Mouse (Mus musculus) hindbrain, embryonic 11.5 days (tissue): Measurements from ENCODE around the gene Itga4. TPM values are rescaled to one million over a fixed set of nuclear protein-coding genes. Genes with fewer than 3 reads are reported as not detected.

Experiments used
- ATAC-seq: fragments of 200-750 bp; cut with Nextera tagmentation; 2 replicates; pipeline ENCODE4 v1.8.0; 2017; ENCODE audit warnings: mild to moderate bottlenecking, moderate TSS enrichment, moderate library complexity; ENCODE audit not compliant: low FRiP score
- DNase-seq: peaks from one replicate; pipeline ENCODE4 v3.0.0-alpha.2; 2015; ENCODE audit warnings: low spot score
- H3K27ac ChIP-seq: fragments of 300-500 bp; sonication (generic); 2 replicates; pipeline ENCODE4 v1.5.1; 2014; ENCODE audit warnings: mild to moderate bottlenecking, low read depth, low read length
- H3K27me3 ChIP-seq: fragments of 300-500 bp; sonication (generic); 2 replicates; pipeline ENCODE4 v1.6.1; 2014; ENCODE audit warnings: mild to moderate bottlenecking, low read length, moderate library complexity, mixed read lengths; ENCODE audit not compliant: control insufficient read depth, insufficient read depth
- H3K36me3 ChIP-seq: fragments of 300-500 bp; sonication (generic); 2 replicates; pipeline ENCODE4 v1.6.1; 2014; ENCODE audit warnings: mild to moderate bottlenecking, low read length, moderate library complexity, mixed read lengths; ENCODE audit not compliant: control insufficient read depth, insufficient read depth
- H3K4me1 ChIP-seq: fragments of 300-500 bp; sonication (generic); replicated peaks from 2 replicates; pipeline ENCODE4 v1.6.1; 2014; ENCODE audit warnings: low read length, mixed read lengths; ENCODE audit not compliant: control insufficient read depth, insufficient read depth
- H3K4me2 ChIP-seq: fragments of 300-500 bp; sonication (generic); replicated peaks from 2 replicates; pipeline ENCODE4 v1.6.1; 2014; ENCODE audit warnings: mild to moderate bottlenecking, low read depth, low read length
- H3K4me3 ChIP-seq: fragments of 300-500 bp; sonication (generic); 2 replicates; pipeline ENCODE4 v1.5.1; 2014; ENCODE audit warnings: low read depth, low read length
- H3K9ac ChIP-seq: fragments of 300-500 bp; sonication (generic); 2 replicates; pipeline ENCODE4 v1.6.1; 2014; ENCODE audit warnings: low read depth, low read length
- H3K9me3 ChIP-seq: fragments of 300-500 bp; sonication (generic); 2 replicates; pipeline ENCODE4 v1.6.1; 2016; ENCODE audit warnings: low read length; ENCODE audit not compliant: control insufficient read depth
- WGBS: fragments of 180-500 bp; shearing (Covaris S2); extraction: QIAGEN DNeasy Blood & Tissue Kit; methylation state at CpG from one replicate; pipeline ENCODE4 v1.1.7; 2014; 5-methylcytosine and 5-hydroxymethylcytosine counted together
- polyA plus RNA-seq: library from polyadenylated mRNA; unstranded; fragments of >200 nt; fragmentation: Nextera tagmentation; extraction: Ambion mirVana; gene quantifications from 2 replicates; pipeline ENCODE4 v1.2.1, GENCODE M21; 2014

Itga4 gene
- polyA plus RNA-seq, 1 experiment from 2014 or later = 9.0 TPM

DNA sequence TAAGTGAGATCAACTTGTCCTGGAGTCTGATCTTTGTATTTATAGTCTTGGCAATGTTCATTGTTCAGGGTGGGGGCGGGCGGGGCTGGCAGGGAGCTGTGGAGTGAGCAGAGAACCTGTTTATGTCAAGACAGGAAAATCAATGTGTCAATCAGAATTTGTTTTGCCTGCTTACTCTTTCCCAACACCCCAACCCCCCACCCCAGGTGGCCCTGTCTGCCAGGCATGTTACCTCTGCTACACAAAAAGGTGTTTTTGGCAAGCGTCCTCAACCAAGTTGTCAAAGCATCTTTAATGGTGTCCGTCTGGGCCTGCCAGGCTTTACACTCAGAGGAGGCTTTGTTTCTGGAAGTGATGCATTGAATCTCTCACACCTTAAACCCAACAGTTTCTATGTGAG is 59.9 kb downstream of the Itga4 start:
- Histone ChIP-seq H3K36me3 (no peaks in the 10 kb centered on the region), H3K9me3 (no peaks in the 10 kb centered on the region), H3K27ac (no peak overlapping the region), H3K4me2 (no peak overlapping the region), H3K27me3 (no peaks in the 10 kb centered on the region), H3K4me3 (no peak overlapping the region), H3K9ac (no peak overlapping the region), H3K4me1 (no peaks in the 10 kb centered on the region)
- ATAC-seq = no peak
- no peak for DNase-seq
- 83% methylated on average over 4 of the region's 4 CpGs for WGBS

DNA sequence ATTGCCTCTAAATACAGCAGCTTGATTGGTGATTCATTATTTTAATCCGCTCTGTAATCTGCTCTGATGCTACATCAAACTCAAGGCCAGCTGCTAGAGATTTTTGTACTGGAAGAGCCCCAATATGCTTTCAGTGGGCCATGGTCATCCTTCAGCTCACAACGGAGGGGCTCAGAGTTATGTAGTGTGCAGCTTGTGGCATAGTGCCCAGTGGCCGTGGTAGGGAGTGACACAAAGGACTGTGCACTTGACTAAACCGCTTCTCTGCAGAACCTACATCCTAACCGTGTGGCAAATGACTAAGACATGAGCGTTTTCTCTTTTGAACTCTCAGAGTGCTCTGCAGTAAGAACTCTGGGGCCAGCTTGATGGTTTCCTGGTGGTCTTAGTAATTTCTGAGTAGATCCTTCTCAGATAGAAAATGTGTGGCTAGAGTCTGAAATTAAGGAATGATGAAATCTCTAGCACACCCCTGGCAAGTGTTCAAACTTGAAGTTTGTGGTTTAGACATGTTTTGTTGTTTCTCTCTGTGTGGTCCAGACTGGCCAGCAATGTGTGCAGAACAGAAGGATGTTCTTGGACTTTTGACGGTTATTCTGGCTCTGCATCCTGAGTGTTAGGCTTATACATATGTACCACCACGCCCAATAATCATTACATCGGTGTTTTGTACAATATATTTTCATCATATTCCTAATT is 61.1 kb downstream of the Itga4 start:
- Histone ChIP-seq H3K4me2 (no peak overlapping the region), H3K9me3 (no peaks in the 10 kb centered on the region), H3K4me3 (no peak overlapping the region), H3K36me3 (no peaks in the 10 kb centered on the region), H3K4me1 (no peaks in the 10 kb centered on the region), H3K27me3 (no peaks in the 10 kb centered on the region), H3K9ac (no peak overlapping the region), H3K27ac (no peak overlapping the region)
- ATAC-seq (no peak), DNase-seq (no peak)
- WGBS = 95% methylated on average over 9 of the region's 9 CpGs

DNA sequence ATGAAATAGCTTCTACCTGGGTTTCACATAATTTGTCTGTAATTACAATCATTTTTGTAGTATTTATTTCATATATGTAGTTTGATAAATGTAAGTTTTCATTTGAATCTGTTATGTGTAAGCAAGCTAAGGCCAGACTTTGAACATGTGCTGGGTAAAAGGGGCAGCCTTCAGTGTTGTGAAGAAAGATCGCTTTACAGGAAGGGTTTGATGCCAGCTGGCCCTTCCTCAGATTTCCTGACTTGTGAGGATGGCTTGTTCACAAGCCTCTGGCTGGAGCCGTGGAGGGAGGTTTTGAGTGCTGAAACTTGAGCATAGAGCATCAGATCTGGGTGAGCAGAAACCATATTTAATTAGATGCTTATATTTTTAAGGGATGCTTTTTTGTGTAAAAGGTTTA is 72.9 kb downstream of the Itga4 start:
- no peak for DNase-seq
- no peak for ATAC-seq
- Histone ChIP-seq H3K36me3 (no peaks in the 10 kb centered on the region), H3K9ac (no peak overlapping the region), H3K27me3 (no peaks in the 10 kb centered on the region), H3K27ac (no peak overlapping the region), H3K4me1 (no peaks in the 10 kb centered on the region), H3K4me2 (no peak overlapping the region), H3K9me3 (no peaks in the 10 kb centered on the region), H3K4me3 (no peak overlapping the region)
- 67% methylated on average over 2 of the region's 2 CpGs for WGBS

DNA sequence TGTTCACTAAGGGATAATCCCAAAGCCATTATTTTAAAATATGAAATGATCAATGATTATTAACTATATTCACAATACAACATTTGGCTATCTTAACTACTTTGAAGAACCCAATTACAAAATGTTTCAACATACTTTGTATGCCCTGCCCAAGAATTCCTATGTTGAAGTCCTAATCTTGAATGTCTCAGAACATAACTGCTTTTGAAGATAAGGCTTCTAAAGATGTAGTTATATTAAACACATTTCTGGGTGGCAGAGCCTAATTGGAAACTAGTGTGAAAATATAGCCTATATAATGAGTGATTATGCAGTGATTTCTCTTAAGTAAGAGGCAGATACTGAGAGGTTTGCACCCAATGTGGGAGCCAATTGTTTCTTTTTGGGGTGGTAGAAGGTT is 79.4 kb downstream of the Itga4 start:
- Histone ChIP-seq H3K27me3 (no peaks in the 10 kb centered on the region), H3K4me1 (no peaks in the 10 kb centered on the region)
- ATAC-seq = no peak

DNA sequence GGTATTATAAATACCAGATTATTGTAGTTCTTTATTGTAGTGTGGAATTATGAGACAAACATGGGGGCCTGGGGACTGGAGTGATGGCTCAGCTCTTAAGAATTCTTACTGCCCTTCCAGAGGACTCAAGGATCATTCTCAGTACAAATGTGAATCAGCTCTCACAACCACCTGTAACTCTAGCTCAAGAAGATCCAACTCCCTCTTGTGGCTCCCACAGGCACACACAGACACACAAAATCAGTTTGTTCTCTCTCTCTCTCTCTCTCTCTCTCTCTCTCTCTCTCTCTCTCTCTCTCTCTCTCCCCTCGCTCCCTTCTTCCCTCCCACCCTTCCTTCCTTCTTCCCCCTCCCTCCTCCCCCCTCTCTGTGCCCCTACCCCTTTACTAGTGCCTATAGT is 80.9 kb downstream of the Itga4 start:
- ATAC-seq = no peak
- Histone ChIP-seq H3K36me3 (no peaks in the 10 kb centered on the region), H3K4me1 (no peaks in the 10 kb centered on the region), H3K9me3 (no peaks in the 10 kb centered on the region), H3K4me2 (no peak overlapping the region), H3K4me3 (no peak overlapping the region), H3K27me3 (no peaks in the 10 kb centered on the region), H3K27ac (no peak overlapping the region), H3K9ac (no peak overlapping the region)
- 64% methylated on average over 1 of the region's 1 CpGs for WGBS
- DNase-seq = no peak

More for the DNA sequence above, 79.4 kb downstream of the Itga4 start:
- no peak overlapping the region for H3K9ac ChIP-seq
- no peak overlapping the region for H3K4me2 ChIP-seq
- no peak overlapping the region for H3K27ac ChIP-seq
- no peaks in the 10 kb centered on the region for H3K36me3 ChIP-seq
- DNase-seq = no peak
- no peak overlapping the region for H3K4me3 ChIP-seq
- no peaks in the 10 kb centered on the region for H3K9me3 ChIP-seq

DNA sequence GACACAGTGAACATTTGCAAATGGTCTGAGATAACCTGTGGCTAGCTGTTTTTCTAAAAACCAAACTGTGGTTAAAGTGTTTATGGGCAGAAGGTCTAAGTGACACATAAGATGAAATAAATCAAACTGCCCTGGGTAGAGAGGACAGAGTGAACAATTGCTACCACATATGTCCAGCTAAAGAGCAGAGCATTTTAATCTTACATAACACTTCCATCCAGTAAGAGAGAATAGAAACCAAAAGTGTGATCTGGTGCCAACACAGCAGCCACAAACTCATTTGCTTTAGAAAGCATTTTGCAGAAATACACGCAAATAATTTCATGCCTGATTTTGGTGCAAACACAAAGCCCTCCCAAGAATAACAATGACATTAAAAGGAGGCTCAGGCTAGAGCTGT is 83.8 kb downstream of the Itga4 start:
- no peak overlapping the region for H3K9ac ChIP-seq
- no peaks in the 10 kb centered on the region for H3K4me1 ChIP-seq
- ATAC-seq (no peak), DNase-seq (no peak)
- WGBS = 53% methylated on average over 1 of the region's 1 CpGs
- H3K27ac ChIP-seq = no peak overlapping the region
- H3K4me2 ChIP-seq = no peak overlapping the region
- no peaks in the 10 kb centered on the region for H3K27me3 ChIP-seq
- no peak overlapping the region for H3K4me3 ChIP-seq
- H3K9me3 ChIP-seq = no peaks in the 10 kb centered on the region
- no peaks in the 10 kb centered on the region for H3K36me3 ChIP-seq

DNA sequence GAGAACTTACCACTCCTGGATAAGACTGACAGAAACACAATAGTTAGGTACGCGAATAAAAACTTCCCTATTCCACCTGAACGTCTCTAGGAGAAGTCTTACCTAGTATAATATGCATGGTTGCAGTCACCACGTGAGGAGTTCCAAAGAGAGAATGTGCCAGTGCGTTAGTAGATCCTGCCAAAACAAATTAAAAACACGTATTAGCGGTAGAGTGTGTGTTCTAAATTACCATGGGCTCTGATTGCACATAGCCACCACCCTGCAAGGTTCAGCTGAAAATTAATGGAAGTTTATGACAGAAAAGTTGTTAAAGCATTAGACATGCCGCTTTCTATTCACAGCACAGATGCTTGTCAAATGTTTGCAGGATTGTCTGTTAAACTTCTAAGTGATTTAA is 87.9 kb downstream of the Itga4 start:
- H3K9me3 ChIP-seq = no peaks in the 10 kb centered on the region
- no peaks in the 10 kb centered on the region for H3K4me1 ChIP-seq
- no peak overlapping the region for H3K4me2 ChIP-seq
- no peaks in the 10 kb centered on the region for H3K36me3 ChIP-seq
- no peak overlapping the region for H3K4me3 ChIP-seq
- H3K9ac ChIP-seq = no peak overlapping the region
- no peak for ATAC-seq
- H3K27me3 ChIP-seq = no peaks in the 10 kb centered on the region
- no peak overlapping the region for H3K27ac ChIP-seq
- no peak for DNase-seq
- 93% methylated on average over 8 of the region's 8 CpGs for WGBS

DNA sequence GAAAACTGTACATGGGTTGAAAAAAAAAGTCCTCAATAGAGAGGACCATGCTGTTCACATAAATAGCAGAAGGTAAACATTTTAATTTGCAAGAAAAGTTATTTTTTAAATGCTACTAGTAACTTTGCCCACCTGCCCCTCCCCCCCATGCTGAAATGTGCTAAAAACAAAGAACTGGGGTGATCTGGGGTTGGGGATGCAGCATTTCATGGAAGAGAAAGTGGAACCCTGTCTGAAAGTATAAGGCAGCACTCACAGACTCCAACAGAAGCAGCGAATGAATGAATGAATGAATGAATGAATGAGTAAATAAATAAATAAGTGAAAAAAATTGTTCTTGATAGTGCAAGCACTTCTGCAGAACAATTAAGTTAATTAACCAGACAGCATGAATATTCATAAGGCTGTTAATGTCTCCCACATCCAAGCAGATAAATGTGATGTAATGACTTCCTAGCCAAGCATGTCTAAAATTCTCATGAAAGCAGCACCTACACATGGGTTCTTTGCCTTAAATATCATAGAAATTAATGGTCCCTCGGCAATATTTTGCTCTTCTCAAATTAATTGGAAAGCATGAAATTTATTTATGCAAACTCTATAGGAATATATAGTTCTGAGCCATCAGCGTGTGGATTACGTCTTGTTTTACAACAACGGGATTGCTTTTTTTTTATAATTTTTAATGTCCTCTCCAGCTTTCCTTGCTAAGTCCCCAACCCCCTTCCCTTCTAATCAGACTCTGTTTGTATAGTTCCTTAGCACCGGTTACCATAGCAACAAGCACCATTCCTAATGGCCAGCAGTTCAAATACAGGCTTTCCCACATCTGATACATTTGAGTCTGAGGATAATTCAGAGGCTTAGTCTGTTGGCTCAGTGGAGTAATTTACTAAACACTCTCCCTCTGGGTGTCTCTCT is 96.2 kb downstream of the Itga4 start:
- DNase-seq = peak; percentile 26
- no peaks in the 10 kb centered on the region for H3K27me3 ChIP-seq
- H3K27ac ChIP-seq = no peak overlapping the region
- WGBS = 78% methylated on average over 6 of the region's 6 CpGs
- no peak overlapping the region for H3K4me2 ChIP-seq
- no peak overlapping the region for H3K4me3 ChIP-seq
- no peaks in the 10 kb centered on the region for H3K9me3 ChIP-seq
- H3K9ac ChIP-seq = no peak overlapping the region
- H3K4me1 ChIP-seq = no peaks in the 10 kb centered on the region
- no peak; the same call in 1 of the 2 replicates for ATAC-seq
- no peaks in the 10 kb centered on the region for H3K36me3 ChIP-seq
